Mouse (Mus musculus) brain, embryonic 18.5 days (tissue): ENCODE measurements at regions not wholly inside any gene's neighbourhood (a gene's known extent, or its start where the extent isn't known, plus 50 kb on each side); places are given as distances from the start of the nearest gene placed in this dataset.

ENCODE experiments used
- DNase-seq: peaks from one replicate; pipeline ENCODE4 v3.0.0-alpha.2; 2012; ENCODE audit warnings: low read depth, low spot score

GRCm38 (mm10) chr5:64535546-64535945, 267.6 kb upstream of the Klf3 start:
- no peak for DNase-seq

GRCm38 (mm10) chr5:64536393-64537112, 266.6 kb upstream of the Klf3 start:
- DNase-seq = no peak

GRCm38 (mm10) chr5:64537113-64537780, 265.9 kb upstream of the Klf3 start:
- DNase-seq = no peak

- DNase-seq = no peak
These were observed 261.4 kb upstream of the Klf3 start for GRCm38 (mm10) chr5:64541765-64542164.

- no peak for DNase-seq
These were observed 247.3 kb upstream of the Klf3 start for GRCm38 (mm10) chr5:64555931-64556330.

- no peak for DNase-seq
These were observed 236.5 kb upstream of the Klf3 start for GRCm38 (mm10) chr5:64566451-64567390.

- no peak for DNase-seq
These were observed 235.4 kb upstream of the Klf3 start for GRCm38 (mm10) chr5:64567813-64568212.

- no peak for DNase-seq
These were observed 234.9 kb upstream of the Klf3 start for GRCm38 (mm10) chr5:64568294-64568693.

GRCm38 (mm10) chr5:64574386-64574785, 228.8 kb upstream of the Klf3 start:
- DNase-seq = no peak

- no peak for DNase-seq
These were observed 227.3 kb upstream of the Klf3 start for GRCm38 (mm10) chr5:64575896-64576295.

- DNase-seq = no peak
These were observed 226.5 kb upstream of the Klf3 start for GRCm38 (mm10) chr5:64576426-64577262.

- no peak for DNase-seq
These were observed 225.8 kb upstream of the Klf3 start for GRCm38 (mm10) chr5:64577424-64577823.

GRCm38 (mm10) chr5:64578536-64578935, 224.7 kb upstream of the Klf3 start:
- DNase-seq = no peak

GRCm38 (mm10) chr5:64579086-64579485, 224.1 kb upstream of the Klf3 start:
- no peak for DNase-seq

- no peak for DNase-seq
These were observed 223.5 kb upstream of the Klf3 start for GRCm38 (mm10) chr5:64579494-64580339.

GRCm38 (mm10) chr5:64580340-64580723, 222.9 kb upstream of the Klf3 start:
- no peak for DNase-seq

GRCm38 (mm10) chr5:64580786-64581445, 222.3 kb upstream of the Klf3 start:
- DNase-seq = no peak

- no peak for DNase-seq
These were observed 221.7 kb upstream of the Klf3 start for GRCm38 (mm10) chr5:64581461-64581860.

- DNase-seq = no peak
These were observed 221.2 kb upstream of the Klf3 start for GRCm38 (mm10) chr5:64582031-64582430.

GRCm38 (mm10) chr5:64584308-64584707, 218.9 kb upstream of the Klf3 start:
- no peak for DNase-seq
